In the genomic region with DNA sequence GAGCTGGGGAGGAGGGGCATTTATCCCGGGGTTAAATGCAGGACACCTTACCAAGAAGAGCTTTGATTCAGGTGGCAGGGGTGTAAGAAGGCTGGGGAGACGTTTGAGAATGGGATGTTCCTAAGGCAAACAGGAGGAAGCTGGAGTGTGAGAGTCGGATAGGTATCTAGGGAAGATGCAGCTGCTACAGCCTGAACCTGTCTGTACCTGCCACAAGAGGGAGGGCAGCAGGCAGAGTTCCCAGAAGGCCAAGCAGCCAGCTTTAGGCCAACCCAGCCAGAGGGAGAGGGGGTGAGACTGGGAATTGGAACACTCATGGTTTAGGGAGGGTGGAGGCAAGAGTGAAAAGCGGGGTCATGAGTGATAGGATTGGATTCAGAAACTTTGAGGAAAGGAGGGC, we compare ENCODE assay signal across 9 mouse cellular contexts. TPM values are rescaled to one million over a fixed set of nuclear protein-coding genes. Genes with fewer than 3 reads are reported as not detected.
A peak's percentile ranks its signal among the peaks of the same experiment; 100 is the strongest.
DNase-seq lines count a peak whose midpoint lies in the region; ATAC-seq and TF ChIP-seq lines count a peak whose summit lies in the region.
"Had no signal": no experiment of that assay in that cellular context is flagged by ENCODE, and none has a peak within 500 bp of the region (broad histone marks: within the 10 kb centered on the region; RNA-seq: fewer than 3 reads in every experiment).

No protein-coding gene starts in this region.

- peaks cover 26% of the 10 kb centered on the region for H3K36me3 ChIP-seq in heart, embryonic 14.5 days (ENCODE audit: control insufficient read depth, insufficient read depth, low read length)
- H3K36me3 ChIP-seq in hindbrain, embryonic 14.5 days (replicated peaks; ENCODE audit: control insufficient read depth, insufficient read depth): no peaks in the 10 kb centered on the region
- H3K36me3 ChIP-seq in myocyte (ENCODE audit: control insufficient read depth, insufficient read depth): peaks cover 24% of the 10 kb centered on the region

- H3K27me3 ChIP-seq in heart, embryonic 14.5 days (ENCODE audit: control insufficient read depth, insufficient read depth, low read length): peaks cover 43% of the 10 kb centered on the region
- H3K27me3 ChIP-seq in hindbrain, embryonic 14.5 days (ENCODE audit: control insufficient read depth, insufficient read depth, low read length): no peaks in the 10 kb centered on the region
- H3K27me3 ChIP-seq in myocyte (ENCODE audit: control insufficient read depth, insufficient read depth, insufficient read length): no peaks in the 10 kb centered on the region
- H3K27me3 ChIP-seq: Patski had no signal

- no peak for DNase-seq in heart, postnatal 25 days (ENCODE audit: low spot score)
- DNase-seq in R1 (ENCODE audit: low read depth, low spot score): peak; percentile 64
- DNase-seq in hindbrain, embryonic 14.5 days (ENCODE audit: low spot score): no peak
- no peak for DNase-seq in thymus, postnatal 10 days (ENCODE audit: low spot score in 2 of 2)
- DNase-seq in urinary bladder, adult 18-20 months (ENCODE audit: low spot score in 2 of 2): no peak
- no peak for DNase-seq in ovary, postnatal 10 days (ENCODE audit: low spot score)

- H3ac ChIP-seq in myocyte (ENCODE audit: control insufficient read depth, insufficient read length): no peak overlapping the region

- TF ChIP-seq POLR2A in myocyte (IDR thresholded peaks at IDR 0.05; ENCODE audit: insufficient read length, low read depth): no peak

- intact Hi-C loops in heart, postnatal 25 days (cut with DNase I): no loop called here

- ATAC-seq in heart, embryonic 14.5 days (ENCODE audit: insufficient number of reproducible peaks, insufficient read depth, low FRiP score, low read depth): no peak
- ATAC-seq in hindbrain, embryonic 14.5 days (ENCODE audit: low FRiP score): no peak

- no peak overlapping the region for H3K4me3 ChIP-seq in heart, embryonic 14.5 days (ENCODE audit: control insufficient read depth in 1 of 2, insufficient read depth in 1 of 2, low read depth in 1 of 2, low read length in 2 of 2)
- H3K4me3 ChIP-seq in hindbrain, embryonic 14.5 days (replicated peaks; ENCODE audit: low read length): peak overlapping the region; percentile 61; the same call in 1 of the 2 replicates
- no peak overlapping the region for H3K4me3 ChIP-seq in myocyte

- no peaks in the 10 kb centered on the region for H3K9me3 ChIP-seq in heart, embryonic 14.5 days (ENCODE audit: control insufficient read depth, low read length)
- H3K9me3 ChIP-seq in hindbrain, embryonic 14.5 days (ENCODE audit: control insufficient read depth, low read length): no peaks in the 10 kb centered on the region

- no peak overlapping the region for H3K9ac ChIP-seq in heart, embryonic 14.5 days (ENCODE audit: low read length)
- peak overlapping the region; percentile 67; the same call in 1 of the 2 replicates for H3K9ac ChIP-seq in hindbrain, embryonic 14.5 days

- peak overlapping the region; percentile 86 for H3K4me2 ChIP-seq in heart, embryonic 14.5 days (ENCODE audit: low read length)
- peak overlapping the region; percentile 76 for H3K4me2 ChIP-seq in hindbrain, embryonic 14.5 days (replicated peaks)
- no peak overlapping the region for H3K4me2 ChIP-seq in myocyte (ENCODE audit: low read depth)

- H3K27ac ChIP-seq in heart, embryonic 14.5 days (replicated peaks in 1 of 2; ENCODE audit: control insufficient read depth in 1 of 2, insufficient read depth in 1 of 2, low read depth in 2 of 2, low read length in 2 of 2): no peak overlapping the region
- H3K27ac ChIP-seq in hindbrain, embryonic 14.5 days: no peak overlapping the region

- H3K4me1 ChIP-seq in heart, embryonic 14.5 days (ENCODE audit: control insufficient read depth in 2 of 2, insufficient read depth in 2 of 2, low read length in 2 of 2): peaks cover 10 to 20% of the 10 kb centered on the region in 2 experiments
- H3K4me1 ChIP-seq in hindbrain, embryonic 14.5 days (replicated peaks; ENCODE audit: control insufficient read depth, insufficient read depth, low read length): 0 out of 2 replicates have a peak, but pooled peaks cover 3% of the 10 kb centered on the region

- no peaks in the 10 kb centered on the region for H3K79me2 ChIP-seq in myocyte (ENCODE audit: control insufficient read depth, insufficient read depth)

- 19% methylated on average over 4 of the region's 4 CpGs for WGBS in heart, embryonic 14.5 days
- 24% methylated on average over 4 of the region's 4 CpGs for WGBS in hindbrain, embryonic 14.5 days

TF ChIP-seq in myocyte, 11 proteins besides CTCF, POLR2A, EP300 and RAD21:
- TF ChIP-seq POLR2AphosphoS2 (IDR thresholded peaks at IDR 0.05; ENCODE audit: insufficient read length, low read depth) (peak; percentile 24), MAX (IDR thresholded peaks at IDR 0.05; ENCODE audit: low read depth) (no peak)

RNA-seq across cellular contexts. Expression of a gene that starts 0.9 kb away (rescaled TPM):
- polyA plus RNA-seq in heart, embryonic 14.5 days (2014; fragmentation: Nextera tagmentation; extraction: Ambion mirVana): 8.1 and 9.1 TPM in 2 replicates
- 10 to 100 TPM; 12.5 to 13.7 TPM for total RNA-seq in heart, postnatal 25 days (2021)
- 25.7 and 25.9 TPM in 2 replicates for polyA plus RNA-seq in hindbrain, embryonic 14.5 days (2014; fragmentation: Nextera tagmentation; extraction: Ambion mirVana)
- polyA plus RNA-seq in myocyte (2012; fragmentation: generic; extraction: Trizol): 35.6 TPM

RNA-seq across cellular contexts. Expression of a gene that starts 25.8 kb away (rescaled TPM):
- polyA plus RNA-seq in heart, embryonic 14.5 days (2014; fragmentation: Nextera tagmentation; extraction: Ambion mirVana): 76.2 and 77.2 TPM in 2 replicates
- total RNA-seq in heart, postnatal 25 days (2021): 10 to 100 TPM; 48.1 to 48.2 TPM
- 7.7 and 8.1 TPM in 2 replicates for polyA plus RNA-seq in hindbrain, embryonic 14.5 days (2014; fragmentation: Nextera tagmentation; extraction: Ambion mirVana)
- polyA plus RNA-seq in myocyte (2012; fragmentation: generic; extraction: Trizol): 162 TPM

RNA-seq across cellular contexts. Expression of a gene that starts 30.4 kb away (rescaled TPM):
- polyA plus RNA-seq in heart, embryonic 14.5 days (2014; fragmentation: Nextera tagmentation; extraction: Ambion mirVana): 0.11 and 0.24 TPM in 2 replicates
- not detected for total RNA-seq in heart, postnatal 25 days (2021)
- polyA plus RNA-seq in hindbrain, embryonic 14.5 days (2014; fragmentation: Nextera tagmentation; extraction: Ambion mirVana): 0.12 and 0.39 TPM in 2 replicates
- polyA plus RNA-seq in myocyte (2012; fragmentation: generic; extraction: Trizol): 0.05 TPM
- polyA plus RNA-seq: Patski had no signal
